Mouse (Mus musculus): ENCODE data around the gene Zfp867. TPM values are rescaled to one million over a fixed set of nuclear protein-coding genes. Genes with fewer than 3 reads are reported as not detected.

Gene Zfp867
- total RNA-seq (2015) (0.40 and 1.2 TPM in 2 replicates), total RNA-seq (2017) (0.59 and 0.77 TPM in 2 replicates)

- peak; percentile 93 for ATAC-seq (ENCODE audit: poor library complexity, severe bottlenecking)
Observed at GRCm38 (mm10) chr11:59472326-59472677, at the start of gene Zfp867. Zfp867 (minus strand) TSS chr11:59472474.

- no peak for ATAC-seq (ENCODE audit: poor library complexity, severe bottlenecking)
Observed at GRCm38 (mm10) chr11:59519741-59520495, 47.6 kb upstream of the Zfp867 start.

GRCm38 (mm10) chr11:59518226-59518625 lies 46.0 kb upstream of the Zfp867 start:
- peak; percentile 64 for ATAC-seq (ENCODE audit: poor library complexity, severe bottlenecking)

GRCm38 (mm10) chr11:59517441-59517840 lies 45.2 kb upstream of the Zfp867 start:
- ATAC-seq (ENCODE audit: poor library complexity, severe bottlenecking), result no peak

- no peak for ATAC-seq (ENCODE audit: poor library complexity, severe bottlenecking)
Observed at GRCm38 (mm10) chr11:59514789-59515188, 42.5 kb upstream of the Zfp867 start.

GRCm38 (mm10) chr11:59514381-59514780 lies 42.1 kb upstream of the Zfp867 start:
- ATAC-seq (ENCODE audit: poor library complexity, severe bottlenecking), result no peak

- no peak for ATAC-seq (ENCODE audit: poor library complexity, severe bottlenecking)
Observed at GRCm38 (mm10) chr11:59513556-59513955, 41.3 kb upstream of the Zfp867 start.

GRCm38 (mm10) chr11:59512733-59513132 lies 40.5 kb upstream of the Zfp867 start:
- no peak for ATAC-seq (ENCODE audit: poor library complexity, severe bottlenecking)

- no peak for ATAC-seq (ENCODE audit: poor library complexity, severe bottlenecking)
Observed at GRCm38 (mm10) chr11:59511558-59511957, 39.3 kb upstream of the Zfp867 start.

- no peak for ATAC-seq (ENCODE audit: poor library complexity, severe bottlenecking)
Observed at GRCm38 (mm10) chr11:59506713-59507074, 34.4 kb upstream of the Zfp867 start.

GRCm38 (mm10) chr11:59505839-59506712 lies 33.8 kb upstream of the Zfp867 start:
- ATAC-seq (ENCODE audit: poor library complexity, severe bottlenecking), result peak; percentile 64

- peak; percentile 74 for ATAC-seq (ENCODE audit: poor library complexity, severe bottlenecking)
Observed at GRCm38 (mm10) chr11:59505351-59505838, 33.1 kb upstream of the Zfp867 start.

- no peak for ATAC-seq (ENCODE audit: poor library complexity, severe bottlenecking)
Observed at GRCm38 (mm10) chr11:59501978-59502700, 29.9 kb upstream of the Zfp867 start.

- no peak for ATAC-seq (ENCODE audit: poor library complexity, severe bottlenecking)
Observed at GRCm38 (mm10) chr11:59497747-59498146, 25.5 kb upstream of the Zfp867 start.

- ATAC-seq (ENCODE audit: poor library complexity, severe bottlenecking), result no peak
Observed at GRCm38 (mm10) chr11:59496672-59497310, 24.5 kb upstream of the Zfp867 start.

- ATAC-seq (ENCODE audit: poor library complexity, severe bottlenecking), result no peak
Observed at GRCm38 (mm10) chr11:59486222-59486621, 13.9 kb upstream of the Zfp867 start.

- ATAC-seq (ENCODE audit: poor library complexity, severe bottlenecking), result no peak
Observed at GRCm38 (mm10) chr11:59485641-59486040, 13.4 kb upstream of the Zfp867 start.

- 0 out of 2 replicates have a peak, but pooled peaks have one; percentile 40 for ATAC-seq (ENCODE audit: poor library complexity, severe bottlenecking)
Observed at GRCm38 (mm10) chr11:59483212-59483611, 10.9 kb upstream of the Zfp867 start.

GRCm38 (mm10) chr11:59477240-59477639 lies 5.0 kb upstream of the Zfp867 start:
- ATAC-seq (ENCODE audit: poor library complexity, severe bottlenecking), result no peak

Data from megakaryocyte, adult 5-6 weeks (primary cell).